Mouse (Mus musculus): ENCODE results near the gene Smndc1. TPM values are rescaled to one million over a fixed set of nuclear protein-coding genes. Genes with fewer than 3 reads are reported as not detected.
A peak's percentile ranks its signal among the peaks of the same experiment; 100 is the strongest.

Smndc1 gene
- total RNA-seq (2021), result 44.9 and 49.6 TPM in 2 replicates
- long read RNA-seq, transcript Smndc1-201 (6 exons, 1,948 nt), result major isoform, 13 of 17 reads
- long read RNA-seq, partial matches to known transcripts, result 1 of 17 reads
- long read RNA-seq, other reads (novel, unspliced or antisense), result 3 of 17 reads

GRCm38 (mm10) chr19:53390495-53391007, at the start of gene Smndc1:
Smndc1 (minus strand) TSS chr19:53390578.
- DNase-seq, result peak; percentile 99

- no peak for DNase-seq
These were observed 49.0 kb upstream of the Smndc1 start for GRCm38 (mm10) chr19:53439340-53439739.

GRCm38 (mm10) chr19:53437991-53438390, 47.6 kb upstream of the Smndc1 start:
- DNase-seq, result peak; percentile 33

GRCm38 (mm10) chr19:53437311-53437958, 47.1 kb upstream of the Smndc1 start:
- DNase-seq, result peak; percentile 88

- peak; percentile 64 for DNase-seq
These were observed 43.7 kb upstream of the Smndc1 start for GRCm38 (mm10) chr19:53433949-53434689.

GRCm38 (mm10) chr19:53431003-53431402, 40.6 kb upstream of the Smndc1 start:
- DNase-seq, result no peak

- DNase-seq, result no peak
These were observed 40.0 kb upstream of the Smndc1 start for GRCm38 (mm10) chr19:53430356-53430755.

- DNase-seq, result no peak
These were observed 37.4 kb upstream of the Smndc1 start for GRCm38 (mm10) chr19:53427817-53428216.

GRCm38 (mm10) chr19:53427346-53427745, 37.0 kb upstream of the Smndc1 start:
- peak; percentile 46 for DNase-seq

- no peak for DNase-seq
These were observed 35.4 kb upstream of the Smndc1 start for GRCm38 (mm10) chr19:53425824-53426223.

- DNase-seq, result peak; percentile 25
These were observed 34.3 kb upstream of the Smndc1 start for GRCm38 (mm10) chr19:53424629-53425028.

GRCm38 (mm10) chr19:53423816-53424465, 33.6 kb upstream of the Smndc1 start:
- DNase-seq, result no peak

GRCm38 (mm10) chr19:53423341-53423753, 33.0 kb upstream of the Smndc1 start:
- DNase-seq, result no peak

- DNase-seq, result no peak
These were observed 32.3 kb upstream of the Smndc1 start for GRCm38 (mm10) chr19:53422358-53423308.

GRCm38 (mm10) chr19:53421583-53422188, 31.3 kb upstream of the Smndc1 start:
- DNase-seq, result no peak

GRCm38 (mm10) chr19:53420924-53421582, 30.7 kb upstream of the Smndc1 start:
- DNase-seq, result peak; percentile 65

- DNase-seq, result peak; percentile 68
These were observed 29.5 kb upstream of the Smndc1 start for GRCm38 (mm10) chr19:53419834-53420233.

GRCm38 (mm10) chr19:53415198-53415597, 24.8 kb upstream of the Smndc1 start:
- DNase-seq, result no peak

GRCm38 (mm10) chr19:53414650-53415049, 24.3 kb upstream of the Smndc1 start:
- DNase-seq, result no peak

GRCm38 (mm10) chr19:53413617-53414380, 23.4 kb upstream of the Smndc1 start:
- DNase-seq, result no peak

Measured in adrenal gland, postnatal 25 days (tissue).